Mouse (Mus musculus) testis, adult 2 months (tissue): ENCODE data around the gene Snx18.

Source experiments
- CTCF ChIP-seq: fragments of 200-500 bp; IDR thresholded peaks from 2 replicates; pipeline ENCODE4 v1.5.1; 2012; ENCODE audit warnings: low read depth, mild to moderate bottlenecking, inconsistent platforms, low read length, moderate library complexity; ENCODE audit not compliant: control insufficient read depth, insufficient read depth, insufficient replicate concordance
- POLR2A ChIP-seq: fragments of 200-500 bp; IDR thresholded peaks from 2 replicates; pipeline ENCODE4 v1.6.1; 2012; ENCODE audit warnings: low read depth, mild to moderate bottlenecking, inconsistent platforms, low read length, moderate library complexity; ENCODE audit not compliant: control insufficient read depth

DNA sequence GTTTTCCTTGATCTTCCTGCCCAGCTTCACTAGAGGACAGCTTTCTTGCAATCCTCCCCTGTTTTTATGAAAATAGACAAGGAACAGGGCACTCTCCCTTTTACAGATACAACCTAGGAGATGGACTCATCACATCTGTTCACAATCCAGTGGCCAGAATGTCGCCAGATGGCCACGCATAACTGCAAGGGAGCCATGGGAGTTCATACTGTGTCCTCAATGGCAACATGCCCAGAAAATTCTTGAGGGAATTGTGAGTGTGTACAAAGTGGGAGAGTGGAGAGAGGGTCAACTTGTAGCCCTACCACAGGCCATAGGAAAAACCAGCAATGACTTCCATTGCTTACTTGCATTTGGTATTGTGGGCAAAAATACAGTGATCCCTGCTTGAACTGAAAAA is 63.1 kb downstream of the Snx18 start:
- TF ChIP-seq CTCF (no peak), POLR2A (no peak)
